Mouse (Mus musculus) olfactory bulb, adult 2 months (tissue): Measurements from ENCODE around the gene Ttll8.

ENCODE experiments used
- CTCF ChIP-seq: fragments of 200-500 bp; IDR thresholded peaks from 2 replicates; pipeline ENCODE4 v1.5.1; 2012; ENCODE audit warnings: low read depth, mild to moderate bottlenecking, low read length, moderate library complexity; ENCODE audit not compliant: insufficient read depth
- POLR2A ChIP-seq: fragments of 200-500 bp; IDR thresholded peaks from 2 replicates; pipeline ENCODE4 v1.6.1; 2012; ENCODE audit warnings: mild to moderate bottlenecking, low read depth, low read length, moderate library complexity; ENCODE audit not compliant: insufficient read depth

DNA sequence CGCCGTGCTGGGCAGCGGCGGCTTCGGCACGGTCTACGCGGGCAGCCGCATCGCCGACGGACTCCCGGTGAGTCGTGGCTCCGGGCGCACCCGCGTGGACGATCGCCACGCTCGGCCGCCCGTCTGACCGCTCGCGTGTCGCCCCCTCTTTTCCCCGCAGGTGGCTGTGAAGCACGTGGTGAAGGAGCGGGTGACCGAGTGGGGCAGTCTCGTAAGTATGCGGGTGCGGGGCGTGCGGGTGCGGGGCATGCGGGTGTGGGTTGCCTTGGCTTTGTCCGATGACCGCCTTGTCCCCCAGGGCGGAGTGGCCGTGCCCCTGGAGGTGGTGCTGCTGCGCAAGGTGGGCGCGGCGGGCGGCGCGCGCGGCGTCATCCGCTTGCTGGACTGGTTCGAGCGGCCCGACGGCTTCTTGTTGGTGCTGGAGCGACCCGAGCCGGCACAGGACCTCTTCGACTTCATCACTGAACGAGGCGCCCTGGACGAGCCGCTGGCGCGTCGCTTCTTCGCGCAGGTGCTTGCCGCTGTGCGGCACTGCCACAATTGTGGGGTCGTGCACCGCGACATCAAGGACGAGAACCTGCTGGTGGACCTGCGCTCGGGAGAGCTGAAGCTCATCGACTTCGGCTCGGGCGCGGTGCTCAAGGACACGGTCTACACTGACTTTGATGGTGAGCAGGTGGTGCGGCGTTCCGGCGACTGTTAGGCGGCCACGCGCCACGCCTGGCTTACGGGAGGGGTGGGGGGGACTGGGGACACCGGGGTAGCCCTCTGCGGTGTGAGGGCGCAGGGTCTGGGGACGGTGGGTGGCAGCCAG lies 91.1 kb downstream of the Ttll8 start:
- TF ChIP-seq CTCF (no peak), POLR2A (no peak)
